Mouse (Mus musculus) heart, adult 11 months (tissue): ENCODE data around the gene Olfr871.
"Not testable (repeated sequence)": the region's sequence is repeated elsewhere in the genome, so short reads cannot be mapped to it uniquely, and the experiment has no call there.

Source experiments
- DNase-seq: peaks from one replicate; pipeline ENCODE4 v3.0.0; 2022

Olfr871 gene

GRCm38 (mm10) chr9:20211907-20212306 lies at the start of gene Olfr871:
Olfr871 (plus strand) TSS chr9:20212207.
- DNase-seq, result no peak

GRCm38 (mm10) chr9:20173957-20174356 lies 38.0 kb upstream of the Olfr871 start, which contains the start of gene Olfr870:
Olfr870 (minus strand) TSS chr9:20174057.
- DNase-seq, result no peak

GRCm38 (mm10) chr9:20179463-20179862 lies 32.5 kb upstream of the Olfr871 start:
- no peak for DNase-seq

- no peak for DNase-seq
These were observed 9.9 kb upstream of the Olfr871 start for GRCm38 (mm10) chr9:20202131-20202530.

- DNase-seq, result not testable (repeated sequence)
These were observed 8.5 kb upstream of the Olfr871 start for GRCm38 (mm10) chr9:20203413-20203984.

- DNase-seq, result no peak
These were observed 1.2 kb upstream of the Olfr871 start for GRCm38 (mm10) chr9:20210812-20211211.

- no peak for DNase-seq
These were observed 530 bp upstream of the Olfr871 start for GRCm38 (mm10) chr9:20211477-20211876.

- no peak for DNase-seq
These were observed 24.8 kb downstream of the Olfr871 start, which contains the start of gene Olfr872 for GRCm38 (mm10) chr9:20236819-20237218. Olfr872 (plus strand) TSS chr9:20237119.

GRCm38 (mm10) chr9:20237378-20237777 lies 25.4 kb downstream of the Olfr871 start:
- no peak for DNase-seq
